Mouse (Mus musculus) limb, embryonic 15.5 days (tissue): Measurements from ENCODE around the gene Lsm4. TPM values are rescaled to one million over a fixed set of nuclear protein-coding genes. Genes with fewer than 3 reads are reported as not detected.

Source experiments
- ATAC-seq: fragments of 200-750 bp; cut with Nextera tagmentation; 2 replicates; pipeline ENCODE4 v1.8.0; 2017; ENCODE audit warnings: low read depth, moderate TSS enrichment; ENCODE audit not compliant: insufficient number of reproducible peaks, low FRiP score, low TSS enrichment
- H3K27ac ChIP-seq: fragments of 300-500 bp; sonication (generic); 2 replicates; pipeline ENCODE4 v1.5.1; 2015; ENCODE audit warnings: moderate library complexity, mild to moderate bottlenecking, inconsistent platforms
- H3K27me3 ChIP-seq: fragments of 300-500 bp; sonication (generic); 2 replicates; pipeline ENCODE4 v1.6.1; 2015; ENCODE audit warnings: inconsistent platforms
- H3K36me3 ChIP-seq: fragments of 300-500 bp; sonication (generic); 2 replicates; pipeline ENCODE4 v1.6.1; 2015; ENCODE audit warnings: inconsistent platforms
- H3K4me1 ChIP-seq: fragments of 300-500 bp; sonication (generic); 2 replicates; pipeline ENCODE4 v1.6.1; 2015; ENCODE audit warnings: inconsistent platforms
- H3K4me2 ChIP-seq: fragments of 300-500 bp; sonication (generic); 2 replicates; pipeline ENCODE4 v1.6.1; 2015; ENCODE audit warnings: mild to moderate bottlenecking, inconsistent platforms
- H3K4me3 ChIP-seq: fragments of 300-500 bp; sonication (generic); 2 replicates; pipeline ENCODE4 v1.5.1; 2015; ENCODE audit warnings: mild to moderate bottlenecking, inconsistent platforms
- H3K9ac ChIP-seq: fragments of 300-500 bp; sonication (generic); 2 replicates; pipeline ENCODE4 v1.6.1; 2015; ENCODE audit warnings: inconsistent platforms
- H3K9me3 ChIP-seq: fragments of 300-500 bp; sonication (generic); 2 replicates; pipeline ENCODE4 v1.6.1; 2016; ENCODE audit warnings: inconsistent platforms
- WGBS: fragments of 180-500 bp; shearing (Covaris S2); methylation state at CpG from one replicate; pipeline ENCODE4 v1.1.7; 2015; 5-methylcytosine and 5-hydroxymethylcytosine counted together
- polyA plus RNA-seq: library from polyadenylated mRNA; unstranded; fragments of >200 nt; fragmentation: Nextera tagmentation; extraction: Ambion mirVana; gene quantifications from 2 replicates; pipeline ENCODE4 v1.2.1, GENCODE M21; 2015

The Lsm4 gene
- polyA plus RNA-seq, 1 experiment from 2014 or later: 199 TPM

- no peak for ATAC-seq
- WGBS: 67% methylated on average over 5 of the region's 5 CpGs
- no peaks in the 10 kb centered on the region for H3K9me3 ChIP-seq
- no peaks in the 10 kb centered on the region for H3K27me3 ChIP-seq
- peak overlapping the region; percentile 22; the same call in 1 of the 2 replicates for H3K27ac ChIP-seq
- no peak overlapping the region for H3K4me2 ChIP-seq
- no peaks in the 10 kb centered on the region for H3K4me1 ChIP-seq
- H3K36me3 ChIP-seq: no peaks in the 10 kb centered on the region
- H3K4me3 ChIP-seq: no peak overlapping the region
- H3K9ac ChIP-seq: no peak overlapping the region
Measured at GRCm38 (mm10) chr8:70667071-70667470, 6.0 kb upstream of the Lsm4 start.

- no peak for ATAC-seq
- Histone ChIP-seq H3K4me2 (no peak overlapping the region), H3K4me1 (peaks cover 18% of the 10 kb centered on the region), H3K36me3 (0 out of 2 replicates have a peak, but pooled peaks cover 5% of the 10 kb centered on the region), H3K27me3 (no peaks in the 10 kb centered on the region), H3K27ac (no peak overlapping the region), H3K9me3 (no peaks in the 10 kb centered on the region), H3K4me3 (no peak overlapping the region), H3K9ac (no peak overlapping the region)
- WGBS: 72% methylated on average over 10 of the region's 10 CpGs
Measured at GRCm38 (mm10) chr8:70671615-70672324, 1.3 kb upstream of the Lsm4 start.

- Histone ChIP-seq H3K27ac (peak overlapping the region; percentile 81), H3K4me2 (peak overlapping the region; percentile 46), H3K9ac (peak overlapping the region; percentile 35; the same call in 1 of the 2 replicates), H3K36me3 (0 out of 2 replicates have a peak, but pooled peaks cover 8% of the 10 kb centered on the region), H3K27me3 (no peaks in the 10 kb centered on the region), H3K9me3 (no peaks in the 10 kb centered on the region), H3K4me1 (peaks cover 18% of the 10 kb centered on the region), H3K4me3 (peak overlapping the region; percentile 69)
- 38% methylated on average over 19 of the region's 19 CpGs for WGBS
- ATAC-seq: no peak
Measured at GRCm38 (mm10) chr8:70672325-70673078, 546 bp upstream of the Lsm4 start.

DNA sequence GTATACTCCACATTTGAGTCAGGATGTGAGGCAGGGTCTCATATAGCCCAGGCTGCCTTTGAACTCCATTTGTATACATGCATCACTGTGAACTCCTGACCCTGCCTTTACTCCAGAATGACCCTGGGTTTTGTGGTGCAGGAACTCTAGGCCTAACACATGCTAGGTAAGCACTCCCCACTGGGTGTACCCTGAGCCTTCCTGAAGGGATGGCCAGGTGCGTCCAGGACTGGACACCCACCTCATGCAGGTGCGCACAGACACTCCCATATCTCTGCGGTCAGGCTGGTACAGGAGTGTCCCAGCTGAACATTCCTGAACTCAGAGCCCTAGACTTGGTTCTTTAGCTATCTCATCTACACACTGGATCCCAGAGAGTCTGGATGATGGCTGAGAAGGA lies 1.1 kb downstream of the Lsm4 start:
- peak overlapping the region; percentile 50 for H3K9ac ChIP-seq
- peaks cover 18% of the 10 kb centered on the region for H3K4me1 ChIP-seq
- ATAC-seq: no peak
- peaks cover 24% of the 10 kb centered on the region for H3K36me3 ChIP-seq
- peak overlapping the region; percentile 97 for H3K27ac ChIP-seq
- no peaks in the 10 kb centered on the region for H3K27me3 ChIP-seq
- no peaks in the 10 kb centered on the region for H3K9me3 ChIP-seq
- H3K4me2 ChIP-seq: peak overlapping the region; percentile 61
- peak overlapping the region; percentile 69 for H3K4me3 ChIP-seq
- WGBS: 90% methylated on average over 3 of the region's 3 CpGs

- H3K27ac ChIP-seq: no peak overlapping the region; the same call in none of the 2 replicates
- H3K9me3 ChIP-seq: no peaks in the 10 kb centered on the region
- no peaks in the 10 kb centered on the region for H3K27me3 ChIP-seq
- no peak overlapping the region; the same call in 1 of the 2 replicates for H3K4me3 ChIP-seq
- peaks cover 30% of the 10 kb centered on the region for H3K36me3 ChIP-seq
- no peak overlapping the region for H3K4me2 ChIP-seq
- 73% methylated on average over 4 of the region's 4 CpGs for WGBS
- peaks cover 18% of the 10 kb centered on the region for H3K4me1 ChIP-seq
- ATAC-seq: no peak
- H3K9ac ChIP-seq: peak overlapping the region; percentile 17; the same call in 1 of the 2 replicates
Measured at GRCm38 (mm10) chr8:70674716-70675115, 1.7 kb downstream of the Lsm4 start.

DNA sequence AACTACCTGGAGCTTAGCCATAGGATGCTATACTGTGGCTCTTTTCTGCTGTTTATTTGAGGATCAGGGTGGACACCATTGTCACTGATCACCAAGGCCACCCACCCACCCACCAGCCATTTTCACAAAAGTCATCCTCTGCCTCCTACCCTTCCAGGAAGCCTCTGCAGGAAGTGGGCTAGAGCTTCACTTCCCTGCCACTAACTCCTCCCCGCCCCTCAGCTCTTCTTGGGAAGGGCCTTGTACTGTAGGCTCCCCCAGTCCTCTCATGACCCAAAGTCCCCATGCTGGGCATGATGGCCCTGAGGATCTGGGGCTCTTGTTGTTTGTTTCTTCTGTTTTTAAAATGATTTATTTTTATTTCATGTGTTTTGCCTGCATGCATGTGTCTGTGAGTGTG lies 2.3 kb downstream of the Lsm4 start:
- Histone ChIP-seq H3K9ac (no peak overlapping the region), H3K27me3 (no peaks in the 10 kb centered on the region), H3K4me3 (no peak overlapping the region), H3K4me1 (peaks cover 18% of the 10 kb centered on the region), H3K27ac (no peak overlapping the region), H3K9me3 (no peaks in the 10 kb centered on the region), H3K4me2 (no peak overlapping the region), H3K36me3 (peaks cover 36% of the 10 kb centered on the region)
- no peak for ATAC-seq
- 75% methylated on average over 1 of the region's 1 CpGs for WGBS

DNA sequence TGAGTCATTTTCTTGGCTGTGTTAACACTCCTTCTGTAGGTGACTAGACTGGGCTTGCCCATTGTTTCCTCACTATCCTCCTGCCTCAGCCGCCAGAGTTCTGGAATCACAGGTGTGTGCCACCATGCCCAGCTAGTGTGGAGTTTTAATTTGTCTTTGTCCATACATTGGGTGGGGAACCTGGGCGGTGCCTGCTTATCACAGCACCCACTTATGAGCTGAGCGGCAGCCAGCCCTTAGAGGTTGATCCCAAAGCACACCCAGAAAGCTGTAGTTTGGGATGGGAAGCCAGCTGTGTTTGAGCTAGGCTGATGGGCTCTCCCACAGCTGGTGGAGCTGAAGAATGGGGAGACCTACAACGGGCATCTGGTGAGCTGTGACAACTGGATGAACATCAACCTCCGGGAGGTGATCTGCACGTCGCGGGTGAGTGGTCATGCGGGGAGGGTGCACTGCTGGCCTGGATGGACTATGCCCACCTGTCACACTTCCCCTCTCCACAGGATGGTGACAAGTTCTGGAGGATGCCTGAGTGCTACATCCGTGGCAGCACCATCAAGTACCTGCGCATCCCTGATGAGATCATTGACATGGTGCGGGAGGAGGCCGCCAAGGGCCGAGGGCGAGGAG lies 4.5 kb downstream of the Lsm4 start:
- Histone ChIP-seq H3K4me2 (no peak overlapping the region), H3K9ac (no peak overlapping the region), H3K36me3 (peaks cover 36% of the 10 kb centered on the region), H3K9me3 (no peaks in the 10 kb centered on the region), H3K4me1 (peaks cover 29% of the 10 kb centered on the region), H3K27me3 (no peaks in the 10 kb centered on the region), H3K27ac (no peak overlapping the region), H3K4me3 (no peak overlapping the region)
- WGBS: 93% methylated on average over 15 of the region's 15 CpGs
- no peak for ATAC-seq

DNA sequence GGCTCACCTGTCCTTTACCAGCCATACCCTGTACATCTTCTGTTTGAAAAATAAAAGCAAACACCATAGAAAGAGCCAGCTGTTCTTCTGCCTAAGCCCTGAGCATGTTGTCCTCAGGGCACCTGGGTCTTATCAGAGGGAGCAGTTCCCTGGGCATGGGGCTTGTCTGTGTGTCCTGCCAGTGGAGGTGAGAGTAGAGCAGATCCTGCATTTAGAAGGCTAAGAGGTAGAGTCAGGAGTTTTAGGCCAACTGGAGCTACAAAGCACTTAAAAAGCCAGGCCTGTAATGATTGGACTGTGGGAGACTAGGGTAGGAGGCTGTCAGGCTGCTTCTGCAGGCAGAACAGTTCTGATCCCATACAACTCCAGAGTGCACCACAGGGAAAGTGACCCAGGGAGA lies 5.6 kb downstream of the Lsm4 start:
- no peak for ATAC-seq
- Histone ChIP-seq H3K4me3 (no peak overlapping the region), H3K9ac (no peak overlapping the region)

DNA sequence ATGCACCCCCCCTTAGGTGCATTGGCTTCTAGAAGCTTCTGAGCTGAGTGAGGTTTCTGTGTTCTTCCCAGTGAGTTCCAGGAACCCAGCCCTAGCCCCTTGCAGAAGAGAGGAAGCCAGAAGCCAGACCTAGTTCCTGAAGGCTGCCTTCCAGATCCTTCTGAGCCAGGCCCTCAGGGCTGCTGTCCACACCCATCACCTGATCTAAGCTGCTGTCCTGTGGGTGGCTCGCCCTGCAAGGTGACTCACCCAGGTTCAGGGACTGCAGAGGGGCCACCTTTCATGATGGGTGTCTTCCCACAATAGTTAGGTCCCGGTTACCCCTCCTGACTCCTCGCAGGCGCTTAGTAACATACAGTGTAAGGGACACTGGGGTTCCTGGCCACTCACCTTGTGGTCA lies 6.4 kb downstream of the Lsm4 start:
- no peak overlapping the region for H3K27ac ChIP-seq
- no peaks in the 10 kb centered on the region for H3K9me3 ChIP-seq
- H3K9ac ChIP-seq: no peak overlapping the region
- H3K36me3 ChIP-seq: peaks cover 36% of the 10 kb centered on the region
- no peak overlapping the region for H3K4me3 ChIP-seq
- peaks cover 21% of the 10 kb centered on the region for H3K4me1 ChIP-seq
- 87% methylated on average over 4 of the region's 4 CpGs for WGBS
- ATAC-seq: no peak
- H3K4me2 ChIP-seq: no peak overlapping the region
- no peaks in the 10 kb centered on the region for H3K27me3 ChIP-seq

More for the DNA sequence above, 5.6 kb downstream of the Lsm4 start:
- peaks cover 28% of the 10 kb centered on the region for H3K4me1 ChIP-seq
- H3K4me2 ChIP-seq: no peak overlapping the region
- H3K9me3 ChIP-seq: no peaks in the 10 kb centered on the region
- no peaks in the 10 kb centered on the region for H3K27me3 ChIP-seq
- H3K36me3 ChIP-seq: peaks cover 36% of the 10 kb centered on the region
- H3K27ac ChIP-seq: no peak overlapping the region

GRCm38 (mm10) chr8:70680039-70680438 lies 7.0 kb downstream of the Lsm4 start:
- 77% methylated on average over 3 of the region's 3 CpGs for WGBS
- Histone ChIP-seq H3K4me3 (no peak overlapping the region), H3K4me2 (no peak overlapping the region), H3K4me1 (peaks cover 15% of the 10 kb centered on the region), H3K9me3 (no peaks in the 10 kb centered on the region), H3K9ac (no peak overlapping the region), H3K36me3 (peaks cover 36% of the 10 kb centered on the region), H3K27me3 (no peaks in the 10 kb centered on the region), H3K27ac (no peak overlapping the region; the same call in 1 of the 2 replicates)
- no peak for ATAC-seq

- Histone ChIP-seq H3K36me3 (peaks cover 32% of the 10 kb centered on the region), H3K27ac (0 out of 2 replicates have a peak overlapping the region, but pooled peaks have one; percentile 80), H3K4me1 (peaks cover 15% of the 10 kb centered on the region), H3K4me2 (no peak overlapping the region), H3K4me3 (no peak overlapping the region), H3K9ac (no peak overlapping the region), H3K27me3 (no peaks in the 10 kb centered on the region), H3K9me3 (no peaks in the 10 kb centered on the region)
- ATAC-seq: no peak
- 57% methylated on average over 3 of the region's 3 CpGs for WGBS
Measured at GRCm38 (mm10) chr8:70681410-70681809, 8.4 kb downstream of the Lsm4 start.

DNA sequence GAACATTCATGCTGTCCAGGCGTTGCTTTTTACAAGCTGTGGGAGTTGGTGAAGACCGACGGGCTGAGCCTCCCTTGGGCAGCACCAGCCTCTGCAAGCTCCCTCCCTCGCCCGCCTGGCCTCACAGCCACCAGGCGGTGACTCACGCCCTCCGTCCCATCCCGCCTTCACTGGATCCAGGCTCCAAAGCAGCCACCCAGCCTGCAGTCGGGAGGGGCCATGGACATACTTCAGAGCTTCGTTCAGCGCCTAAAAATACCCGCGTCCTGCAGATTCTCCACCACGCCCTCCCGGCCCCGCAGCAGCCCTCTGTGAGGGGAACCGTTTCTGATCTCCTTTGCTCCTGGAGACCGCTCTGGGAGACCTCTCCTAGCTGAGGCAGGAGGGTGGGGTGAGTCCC lies 9.1 kb downstream of the Lsm4 start:
- Histone ChIP-seq H3K36me3 (peaks cover 31% of the 10 kb centered on the region), H3K27ac (peak overlapping the region; percentile 80), H3K27me3 (no peaks in the 10 kb centered on the region), H3K4me1 (peaks cover 15% of the 10 kb centered on the region), H3K9me3 (no peaks in the 10 kb centered on the region), H3K4me2 (peak overlapping the region; percentile 33), H3K4me3 (no peak overlapping the region), H3K9ac (0 out of 2 replicates have a peak overlapping the region, but pooled peaks have one; percentile 14)
- WGBS: 3% methylated on average over 19 of the region's 19 CpGs
- ATAC-seq: peak; percentile 56
